Mouse (Mus musculus) midbrain, embryonic 13.5 days (tissue): ENCODE measurements around the gene Cdhr5. TPM values are rescaled to one million over a fixed set of nuclear protein-coding genes. Genes with fewer than 3 reads are reported as not detected.
A peak's percentile ranks its signal among the peaks of the same experiment; 100 is the strongest.

Experiments
- ATAC-seq: fragments of 200-750 bp; cut with Nextera tagmentation; 2 replicates; pipeline ENCODE4 v1.8.0; 2017; ENCODE audit warnings: mild to moderate bottlenecking, moderate TSS enrichment, moderate library complexity
- H3K27ac ChIP-seq: fragments of 300-500 bp; sonication (generic); 2 replicates; pipeline ENCODE4 v1.5.1; 2015; ENCODE audit warnings: inconsistent platforms, mild to moderate bottlenecking, moderate library complexity
- H3K27me3 ChIP-seq: fragments of 300-500 bp; sonication (generic); 2 replicates; pipeline ENCODE4 v1.6.1; 2015; ENCODE audit warnings: mild to moderate bottlenecking, inconsistent platforms
- H3K36me3 ChIP-seq: fragments of 300-500 bp; sonication (generic); 2 replicates; pipeline ENCODE4 v1.6.1; 2015; ENCODE audit warnings: mild to moderate bottlenecking, inconsistent platforms
- H3K4me1 ChIP-seq: fragments of 300-500 bp; sonication (generic); replicated peaks from 2 replicates; pipeline ENCODE4 v1.6.1; 2015; ENCODE audit warnings: inconsistent platforms
- H3K4me2 ChIP-seq: fragments of 300-500 bp; sonication (generic); replicated peaks from 2 replicates; pipeline ENCODE4 v1.6.1; 2015; ENCODE audit warnings: moderate library complexity, mild to moderate bottlenecking, inconsistent platforms
- H3K4me3 ChIP-seq: fragments of 300-500 bp; sonication (generic); replicated peaks from 2 replicates; pipeline ENCODE4 v1.5.1; 2015; ENCODE audit warnings: mild to moderate bottlenecking, inconsistent platforms
- H3K9ac ChIP-seq: fragments of 300-500 bp; sonication (generic); replicated peaks from 2 replicates; pipeline ENCODE4 v1.6.1; 2015; ENCODE audit warnings: mild to moderate bottlenecking, inconsistent platforms
- H3K9me3 ChIP-seq: fragments of 300-500 bp; sonication (generic); 2 replicates; pipeline ENCODE4 v1.6.1; 2016; ENCODE audit warnings: mild to moderate bottlenecking, inconsistent platforms
- WGBS: fragments of 180-500 bp; shearing (Covaris S2); methylation state at CpG from one replicate; pipeline ENCODE4 v1.1.7; 2015; 5-methylcytosine and 5-hydroxymethylcytosine counted together
- polyA plus RNA-seq: library from polyadenylated mRNA; unstranded; fragments of >200 nt; fragmentation: Nextera tagmentation; extraction: Ambion mirVana; gene quantifications from 2 replicates; pipeline ENCODE4 v1.2.1, GENCODE M21; 2015

The Cdhr5 gene
- polyA plus RNA-seq = not detected in 2 replicates

GRCm38 (mm10) chr7:141276546-141276945, at the start of gene Cdhr5:
Gene Cdhr5 (minus strand): TSS chr7:141276786.
- 85% methylated on average over 11 of the region's 11 CpGs for WGBS
- Histone ChIP-seq H3K4me3 (no peak within 1 kb of the TSS), H3K36me3 (no peaks in the 10 kb centered on the region), H3K27me3 (peaks cover 19% of the 10 kb centered on the region; the same call in 1 of the 2 replicates), H3K9ac (no peak within 1 kb of the TSS), H3K9me3 (no peaks in the 10 kb centered on the region), H3K27ac (no peak within 1 kb of the TSS), H3K4me1 (peaks cover 12% of the 10 kb centered on the region), H3K4me2 (no peak within 1 kb of the TSS)
- no peak for ATAC-seq

DNA sequence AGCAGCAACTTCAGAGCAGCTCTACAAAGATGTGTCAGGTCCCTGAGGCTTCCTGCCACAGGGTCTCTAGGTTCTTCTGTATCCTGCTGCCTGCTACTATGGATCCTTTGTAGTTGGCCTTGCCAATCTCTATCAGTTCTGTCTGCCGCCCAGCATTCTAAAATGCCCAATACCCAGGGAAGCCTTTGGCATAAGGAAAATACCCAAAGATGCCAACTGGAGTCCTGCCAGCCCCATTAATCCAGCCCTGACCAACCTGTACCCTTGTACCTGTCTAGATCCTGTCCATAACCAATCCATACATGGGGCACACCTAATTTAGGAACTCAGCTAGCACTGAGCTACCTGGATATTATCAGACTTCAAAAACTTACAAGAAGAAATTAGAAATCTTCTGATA, 48.1 kb upstream of the Cdhr5 start:
- Histone ChIP-seq H3K4me2 (no peak overlapping the region), H3K9ac (0 out of 2 replicates have a peak overlapping the region, but pooled peaks have one; percentile 5), H3K4me3 (no peak overlapping the region), H3K36me3 (peaks cover 43% of the 10 kb centered on the region), H3K9me3 (no peaks in the 10 kb centered on the region), H3K4me1 (peaks cover 36% of the 10 kb centered on the region), H3K27me3 (no peaks in the 10 kb centered on the region), H3K27ac (no peak overlapping the region)
- no peak for ATAC-seq
- WGBS = 95% methylated on average over 1 of the region's 1 CpGs

- WGBS = 81% methylated on average over 2 of the region's 2 CpGs
- Histone ChIP-seq H3K4me1 (peaks cover 2% of the 10 kb centered on the region), H3K4me2 (no peak overlapping the region), H3K36me3 (peaks cover 96% of the 10 kb centered on the region), H3K4me3 (no peak overlapping the region), H3K9ac (no peak overlapping the region), H3K27me3 (no peaks in the 10 kb centered on the region), H3K27ac (no peak overlapping the region), H3K9me3 (no peaks in the 10 kb centered on the region)
- no peak for ATAC-seq
Measured at GRCm38 (mm10) chr7:141319446-141319845, 42.9 kb upstream of the Cdhr5 start.

GRCm38 (mm10) chr7:141317619-141318132, 41.1 kb upstream of the Cdhr5 start:
- 89% methylated on average over 1 of the region's 1 CpGs for WGBS
- Histone ChIP-seq H3K27me3 (no peaks in the 10 kb centered on the region), H3K4me2 (no peak overlapping the region), H3K9ac (no peak overlapping the region), H3K27ac (no peak overlapping the region), H3K9me3 (no peaks in the 10 kb centered on the region), H3K36me3 (peaks cover 98% of the 10 kb centered on the region), H3K4me3 (no peak overlapping the region), H3K4me1 (no peaks in the 10 kb centered on the region)
- no peak for ATAC-seq

DNA sequence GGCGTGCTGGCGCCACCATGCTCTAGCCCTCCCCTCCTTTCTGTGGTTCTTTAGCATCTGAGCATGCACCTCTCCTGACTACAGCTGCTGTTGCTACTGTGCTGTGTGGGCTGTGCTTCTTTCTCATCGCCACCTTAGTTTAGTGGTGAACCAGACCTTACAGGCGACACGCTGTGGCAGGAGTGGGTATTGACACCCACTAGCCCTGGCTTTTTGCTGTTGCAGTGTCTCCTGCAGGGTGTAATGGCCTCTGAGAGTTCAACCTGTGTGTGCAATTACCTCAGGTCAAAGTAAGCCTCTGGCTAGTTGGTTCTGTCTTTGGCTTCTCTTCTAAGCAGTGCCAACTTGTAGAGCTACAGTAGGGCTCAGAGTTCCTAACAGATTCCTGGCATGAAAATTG, 39.4 kb upstream of the Cdhr5 start:
- WGBS = 84% methylated on average over 5 of the region's 5 CpGs
- H3K4me3 ChIP-seq = no peak overlapping the region
- no peak for ATAC-seq

GRCm38 (mm10) chr7:141315076-141315475, 38.5 kb upstream of the Cdhr5 start:
- Histone ChIP-seq H3K27ac (no peak overlapping the region), H3K36me3 (peaks cover 98% of the 10 kb centered on the region), H3K9ac (no peak overlapping the region), H3K4me3 (no peak overlapping the region), H3K9me3 (no peaks in the 10 kb centered on the region), H3K27me3 (no peaks in the 10 kb centered on the region), H3K4me2 (no peak overlapping the region), H3K4me1 (no peaks in the 10 kb centered on the region)
- ATAC-seq = no peak
- 89% methylated on average over 8 of the region's 8 CpGs for WGBS

More for the DNA sequence above, 39.4 kb upstream of the Cdhr5 start:
- peaks cover 98% of the 10 kb centered on the region for H3K36me3 ChIP-seq
- H3K27ac ChIP-seq = no peak overlapping the region
- no peaks in the 10 kb centered on the region for H3K4me1 ChIP-seq
- no peaks in the 10 kb centered on the region for H3K27me3 ChIP-seq
- H3K9ac ChIP-seq = no peak overlapping the region
- H3K9me3 ChIP-seq = no peaks in the 10 kb centered on the region
- no peak overlapping the region for H3K4me2 ChIP-seq

- no peaks in the 10 kb centered on the region for H3K4me1 ChIP-seq
- no peak overlapping the region for H3K9ac ChIP-seq
- ATAC-seq = no peak
- no peak overlapping the region for H3K4me3 ChIP-seq
- 93% methylated on average over 2 of the region's 2 CpGs for WGBS
- H3K4me2 ChIP-seq = no peak overlapping the region
- H3K27me3 ChIP-seq = no peaks in the 10 kb centered on the region
- H3K36me3 ChIP-seq = peaks cover 99% of the 10 kb centered on the region
- H3K9me3 ChIP-seq = no peaks in the 10 kb centered on the region
- H3K27ac ChIP-seq = no peak overlapping the region
Measured at GRCm38 (mm10) chr7:141314416-141314815, 37.8 kb upstream of the Cdhr5 start.

DNA sequence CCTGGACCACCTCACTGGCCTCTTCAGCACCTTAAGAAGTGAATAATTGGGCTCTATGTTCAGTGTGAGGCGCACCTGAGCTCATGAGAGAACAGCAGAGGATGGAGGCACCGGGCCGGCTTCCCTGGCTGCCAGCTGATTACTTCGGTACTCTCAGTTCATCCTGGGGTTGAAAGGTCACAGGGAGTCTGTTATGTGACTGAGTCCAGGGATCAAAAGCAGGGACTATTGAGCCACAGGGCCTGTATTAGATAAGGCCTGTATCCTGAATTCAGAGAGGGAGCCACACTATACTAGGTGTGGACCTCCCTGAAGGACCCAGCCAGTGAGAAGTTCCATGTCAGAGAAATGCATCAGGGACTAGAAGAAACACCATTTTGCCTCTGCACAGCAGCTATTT, 28.0 kb upstream of the Cdhr5 start:
- H3K27ac ChIP-seq = no peak overlapping the region
- H3K4me3 ChIP-seq = no peak overlapping the region
- no peak overlapping the region for H3K9ac ChIP-seq
- ATAC-seq = no peak
- peaks cover 98% of the 10 kb centered on the region for H3K36me3 ChIP-seq
- H3K4me2 ChIP-seq = no peak overlapping the region
- no peaks in the 10 kb centered on the region for H3K9me3 ChIP-seq
- WGBS = 88% methylated on average over 4 of the region's 4 CpGs
- no peaks in the 10 kb centered on the region for H3K4me1 ChIP-seq
- no peaks in the 10 kb centered on the region for H3K27me3 ChIP-seq

DNA sequence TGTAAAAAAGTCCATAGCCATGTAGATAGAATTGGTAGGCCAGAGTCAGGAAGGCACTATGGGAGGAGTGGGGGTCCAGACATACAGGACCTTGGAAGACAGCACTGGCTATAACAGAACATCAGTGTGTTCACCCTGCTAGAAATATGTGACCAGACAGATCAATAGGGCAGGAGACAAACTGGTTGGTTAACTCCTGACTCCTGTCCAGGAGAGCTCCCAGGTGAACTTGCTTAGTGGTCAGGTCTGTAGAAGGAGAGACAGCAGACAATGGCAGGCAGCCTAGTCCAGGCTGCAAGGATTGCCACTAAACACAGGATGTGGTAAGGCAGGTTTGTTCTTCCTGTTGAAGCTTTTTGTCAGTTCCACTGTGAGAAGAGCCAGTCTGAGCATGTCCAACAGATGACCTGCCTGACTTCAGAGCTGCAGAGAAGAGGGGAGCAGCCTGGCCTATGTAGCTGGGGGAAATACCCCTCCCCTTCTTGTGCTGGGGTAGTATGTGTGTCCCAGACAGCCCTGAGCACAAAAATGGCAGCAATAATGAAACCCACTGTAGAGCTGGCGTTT, 26.2 kb upstream of the Cdhr5 start:
- ATAC-seq = no peak
- no peaks in the 10 kb centered on the region for H3K4me1 ChIP-seq
- peaks cover 94% of the 10 kb centered on the region for H3K36me3 ChIP-seq
- H3K4me3 ChIP-seq = no peak overlapping the region
- H3K27ac ChIP-seq = no peak overlapping the region
- H3K27me3 ChIP-seq = no peaks in the 10 kb centered on the region
- no peaks in the 10 kb centered on the region for H3K9me3 ChIP-seq
- no peak overlapping the region for H3K9ac ChIP-seq
- no peak overlapping the region for H3K4me2 ChIP-seq
- WGBS = 87% methylated on average over 1 of the region's 1 CpGs

DNA sequence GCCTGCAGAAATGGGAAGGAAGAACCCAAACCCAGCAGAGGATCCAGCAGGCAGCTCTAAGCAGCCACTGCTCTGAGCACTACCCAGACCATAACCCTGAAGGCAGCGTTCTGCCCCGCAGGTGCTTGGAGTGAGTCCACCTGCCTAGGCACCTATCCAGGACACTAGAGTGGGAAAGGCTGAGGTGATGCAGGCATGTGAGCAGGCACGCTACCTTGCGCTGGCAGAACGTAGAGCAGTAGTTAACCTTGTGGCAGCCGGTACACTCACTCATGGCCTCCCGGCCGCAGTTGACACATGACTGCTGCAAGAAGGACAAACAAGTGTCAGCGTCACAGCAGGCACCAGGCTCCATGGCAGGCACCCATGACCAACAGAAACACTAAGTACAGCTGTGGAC, 24.8 kb upstream of the Cdhr5 start:
- no peak overlapping the region for H3K4me2 ChIP-seq
- no peak overlapping the region for H3K27ac ChIP-seq
- no peaks in the 10 kb centered on the region; the same call in 1 of the 2 replicates for H3K27me3 ChIP-seq
- H3K4me1 ChIP-seq = no peaks in the 10 kb centered on the region
- no peaks in the 10 kb centered on the region for H3K9me3 ChIP-seq
- ATAC-seq = no peak
- over 99% methylated on average over 9 of the region's 9 CpGs for WGBS
- H3K9ac ChIP-seq = no peak overlapping the region
- peaks cover 95% of the 10 kb centered on the region for H3K36me3 ChIP-seq
- H3K4me3 ChIP-seq = no peak overlapping the region

DNA sequence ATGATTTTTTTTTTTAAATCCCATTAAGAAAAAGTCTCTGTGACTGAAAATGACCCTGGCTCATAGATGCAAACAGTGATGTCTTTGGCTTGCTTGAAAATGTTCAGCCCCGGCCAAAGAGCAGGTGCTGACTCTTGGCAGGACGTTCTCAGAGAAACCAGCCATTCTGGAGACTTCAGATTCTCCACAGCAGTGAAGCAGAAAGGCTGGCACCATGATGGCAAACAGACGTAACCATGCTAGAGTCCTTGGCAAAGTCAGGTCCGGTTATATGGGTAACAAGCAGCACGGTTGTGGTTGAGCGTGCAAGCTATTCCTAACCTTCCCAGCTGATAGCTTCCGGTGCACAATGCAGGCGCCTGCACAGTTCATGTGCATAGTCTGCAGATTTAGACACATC, 22.6 kb upstream of the Cdhr5 start:
- no peak for ATAC-seq
- H3K9me3 ChIP-seq = no peaks in the 10 kb centered on the region
- 96% methylated on average over 8 of the region's 8 CpGs for WGBS
- peaks cover 20% of the 10 kb centered on the region for H3K27me3 ChIP-seq
- no peak overlapping the region for H3K9ac ChIP-seq
- no peak overlapping the region for H3K4me3 ChIP-seq
- no peak overlapping the region for H3K27ac ChIP-seq
- H3K4me1 ChIP-seq = peaks cover 6% of the 10 kb centered on the region
- H3K36me3 ChIP-seq = peaks cover 74% of the 10 kb centered on the region
- no peak overlapping the region for H3K4me2 ChIP-seq

- Histone ChIP-seq H3K4me1 (peaks cover 17% of the 10 kb centered on the region), H3K4me2 (no peak overlapping the region), H3K36me3 (peaks cover 63% of the 10 kb centered on the region), H3K9ac (no peak overlapping the region), H3K9me3 (no peaks in the 10 kb centered on the region), H3K27me3 (peaks cover 31% of the 10 kb centered on the region), H3K4me3 (no peak overlapping the region), H3K27ac (no peak overlapping the region)
- WGBS = 83% methylated on average over 3 of the region's 3 CpGs
- no peak for ATAC-seq
Measured at GRCm38 (mm10) chr7:141297926-141298650, 21.5 kb upstream of the Cdhr5 start.
